Mouse (Mus musculus) testis, postnatal 10 days (tissue): ENCODE measurements around the gene Mgat4a.

ENCODE experiments used
- DNase-seq: peaks from one replicate; pipeline ENCODE4 v3.0.0; 2021; ENCODE audit warnings: low spot score

Mgat4a gene

GRCm38 (mm10) chr1:37393174-37393573 is 147.6 kb downstream of the Mgat4a start:
- no peak for DNase-seq
